Mouse (Mus musculus): ENCODE results near the gene Rtp3. TPM values are rescaled to one million over a fixed set of nuclear protein-coding genes. Genes with fewer than 3 reads are reported as not detected.
A peak's percentile ranks its signal among the peaks of the same experiment; 100 is the strongest.

The Rtp3 gene
- polyA plus RNA-seq (2016; fragmentation: Nextera tagmentation; extraction: Ambion mirVana): 0.09 TPM in 1 of 2 replicates, not detected in the other

- Histone ChIP-seq H3K4me3 (no peak within 1 kb of the TSS), H3K4me1 (replicated peaks) (0 out of 2 replicates have a peak, but pooled peaks cover 7% of the 10 kb centered on the region), H3K27me3 (replicated peaks) (no peaks in the 10 kb centered on the region), H3K4me2 (no peak within 1 kb of the TSS), H3K9me3 (replicated peaks) (0 out of 2 replicates have a peak, but pooled peaks cover 3% of the 10 kb centered on the region), H3K9ac (no peak within 1 kb of the TSS), H3K27ac (ENCODE audit: poor library complexity, severe bottlenecking) (no peak within 1 kb of the TSS), H3K36me3 (no peaks in the 10 kb centered on the region)
- 46% methylated on average over 6 of the region's 6 CpGs for WGBS
- no peak for ATAC-seq (ENCODE audit: insufficient number of reproducible peaks, low FRiP score)
Measured at GRCm38 (mm10) chr9:110990204-110990603, at the start of gene Rtp3. Gene Rtp3 (minus strand): TSS chr9:110990583.

- no peaks in the 10 kb centered on the region for H3K36me3 ChIP-seq
- no peak for ATAC-seq (ENCODE audit: insufficient number of reproducible peaks, low FRiP score)
- H3K27ac ChIP-seq (ENCODE audit: poor library complexity, severe bottlenecking): no peak overlapping the region
- H3K4me2 ChIP-seq: no peak overlapping the region
- H3K9ac ChIP-seq: no peak overlapping the region
- H3K27me3 ChIP-seq (replicated peaks): no peaks in the 10 kb centered on the region
- no peak overlapping the region for H3K4me3 ChIP-seq
- H3K4me1 ChIP-seq (replicated peaks): no peaks in the 10 kb centered on the region; the same call in 1 of the 2 replicates
- H3K9me3 ChIP-seq (replicated peaks): no peaks in the 10 kb centered on the region
- 53% methylated on average over 4 of the region's 4 CpGs for WGBS
Measured at GRCm38 (mm10) chr9:111039966-111040365, 49.6 kb upstream of the Rtp3 start.

- H3K4me1 ChIP-seq (replicated peaks): no peaks in the 10 kb centered on the region; the same call in 1 of the 2 replicates
- no peak for ATAC-seq (ENCODE audit: insufficient number of reproducible peaks, low FRiP score)
- H3K27me3 ChIP-seq (replicated peaks): no peaks in the 10 kb centered on the region
- H3K27ac ChIP-seq (ENCODE audit: poor library complexity, severe bottlenecking): no peak overlapping the region
- no peaks in the 10 kb centered on the region for H3K9me3 ChIP-seq (replicated peaks)
- H3K4me2 ChIP-seq: no peak overlapping the region
- H3K4me3 ChIP-seq: no peak overlapping the region
- 81% methylated on average over 4 of the region's 4 CpGs for WGBS
- no peak overlapping the region for H3K9ac ChIP-seq
- H3K36me3 ChIP-seq: no peaks in the 10 kb centered on the region
Measured at GRCm38 (mm10) chr9:111033717-111034116, 43.3 kb upstream of the Rtp3 start.

GRCm38 (mm10) chr9:111026791-111027190, 36.4 kb upstream of the Rtp3 start:
- no peak for ATAC-seq (ENCODE audit: insufficient number of reproducible peaks, low FRiP score)
- H3K4me3 ChIP-seq: no peak overlapping the region
- WGBS: 80% methylated on average over 10 of the region's 10 CpGs

GRCm38 (mm10) chr9:111019022-111019421, 28.6 kb upstream of the Rtp3 start, which contains the start of gene Ltf:
Gene Ltf (plus strand): TSS chr9:111019271.
- ATAC-seq (ENCODE audit: insufficient number of reproducible peaks, low FRiP score): no peak
- 51% methylated on average over 5 of the region's 5 CpGs for WGBS
- H3K4me3 ChIP-seq: no peak within 1 kb of the TSS
- H3K27me3 ChIP-seq (replicated peaks): 0 out of 2 replicates have a peak, but pooled peaks cover 3% of the 10 kb centered on the region
- no peaks in the 10 kb centered on the region for H3K9me3 ChIP-seq (replicated peaks)
- 0 out of 2 replicates have a peak within 1 kb of the TSS, but pooled peaks have one; percentile 9 for H3K9ac ChIP-seq
- H3K36me3 ChIP-seq: no peaks in the 10 kb centered on the region
- H3K27ac ChIP-seq (ENCODE audit: poor library complexity, severe bottlenecking): no peak within 1 kb of the TSS
- peaks cover 6% of the 10 kb centered on the region; the same call in 1 of the 2 replicates for H3K4me1 ChIP-seq (replicated peaks)
- no peak within 1 kb of the TSS for H3K4me2 ChIP-seq

More at GRCm38 (mm10) chr9:111026791-111027190, 36.4 kb upstream of the Rtp3 start:
- Histone ChIP-seq H3K9me3 (replicated peaks) (no peaks in the 10 kb centered on the region), H3K4me2 (no peak overlapping the region), H3K27ac (ENCODE audit: poor library complexity, severe bottlenecking) (no peak overlapping the region), H3K36me3 (no peaks in the 10 kb centered on the region), H3K4me1 (replicated peaks) (no peaks in the 10 kb centered on the region; the same call in 1 of the 2 replicates), H3K9ac (no peak overlapping the region), H3K27me3 (replicated peaks) (0 out of 2 replicates have a peak, but pooled peaks cover 3% of the 10 kb centered on the region)

GRCm38 (mm10) chr9:111015658-111016057, 25.3 kb upstream of the Rtp3 start:
- no peak overlapping the region for H3K27ac ChIP-seq (ENCODE audit: poor library complexity, severe bottlenecking)
- WGBS: 84% methylated on average over 4 of the region's 4 CpGs
- no peaks in the 10 kb centered on the region for H3K9me3 ChIP-seq (replicated peaks)
- H3K9ac ChIP-seq: no peak overlapping the region
- H3K36me3 ChIP-seq: no peaks in the 10 kb centered on the region
- ATAC-seq (ENCODE audit: insufficient number of reproducible peaks, low FRiP score): no peak
- no peak overlapping the region for H3K4me2 ChIP-seq
- peaks cover 16% of the 10 kb centered on the region for H3K4me1 ChIP-seq (replicated peaks)
- H3K27me3 ChIP-seq (replicated peaks): no peaks in the 10 kb centered on the region
- H3K4me3 ChIP-seq: no peak overlapping the region

DNA sequence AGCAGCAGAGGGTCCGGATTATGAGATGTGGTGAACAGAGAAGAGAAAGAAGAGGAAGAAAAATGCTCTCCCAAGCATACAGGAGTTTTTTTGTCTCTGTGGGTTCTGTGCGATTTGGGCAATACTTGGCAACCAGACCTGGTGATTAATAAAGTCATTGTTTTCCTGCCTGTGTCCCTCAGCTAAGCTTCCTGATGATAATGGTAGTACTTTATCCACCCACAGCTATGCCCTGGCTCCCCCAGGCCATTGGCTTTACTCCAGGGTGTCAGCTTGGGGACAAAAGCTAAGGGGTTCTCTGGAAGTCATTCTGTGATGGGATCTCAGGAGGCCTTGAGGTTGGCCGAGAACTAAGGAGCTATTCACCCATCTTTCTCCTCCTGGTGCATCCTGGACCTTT, 21.7 kb upstream of the Rtp3 start:
- WGBS: 65% methylated on average over 3 of the region's 3 CpGs
- no peak overlapping the region for H3K9ac ChIP-seq
- H3K4me2 ChIP-seq: no peak overlapping the region
- no peaks in the 10 kb centered on the region for H3K9me3 ChIP-seq (replicated peaks)
- no peak overlapping the region for H3K27ac ChIP-seq (ENCODE audit: poor library complexity, severe bottlenecking)
- peaks cover 9% of the 10 kb centered on the region for H3K4me1 ChIP-seq (replicated peaks)
- ATAC-seq (ENCODE audit: insufficient number of reproducible peaks, low FRiP score): no peak
- H3K27me3 ChIP-seq (replicated peaks): no peaks in the 10 kb centered on the region
- H3K4me3 ChIP-seq: no peak overlapping the region
- H3K36me3 ChIP-seq: no peaks in the 10 kb centered on the region

DNA sequence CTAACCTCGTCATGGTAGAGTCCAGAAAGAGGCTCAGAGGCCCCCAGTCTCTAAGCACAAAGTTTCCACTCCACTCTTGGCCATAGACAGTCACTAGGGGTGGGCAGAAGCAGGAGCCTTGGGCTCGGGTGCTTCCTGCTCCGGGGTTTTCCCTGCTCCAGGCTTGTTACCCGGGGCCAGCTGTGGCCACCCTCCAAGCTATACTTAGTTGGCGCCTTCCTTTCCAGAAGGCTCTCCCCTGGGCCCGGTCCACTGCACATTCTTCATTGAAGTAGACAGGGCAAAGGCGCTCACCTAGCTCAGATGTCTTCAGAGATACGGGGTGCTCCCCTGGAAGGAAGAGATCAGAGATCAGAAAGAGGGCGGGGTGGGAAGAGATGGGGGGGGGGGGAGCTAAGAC, 21.2 kb upstream of the Rtp3 start:
- peaks cover 9% of the 10 kb centered on the region for H3K4me1 ChIP-seq (replicated peaks)
- WGBS: 73% methylated on average over 9 of the region's 9 CpGs
- H3K4me2 ChIP-seq: no peak overlapping the region
- H3K9ac ChIP-seq: no peak overlapping the region
- ATAC-seq (ENCODE audit: insufficient number of reproducible peaks, low FRiP score): no peak
- no peaks in the 10 kb centered on the region for H3K36me3 ChIP-seq
- H3K9me3 ChIP-seq (replicated peaks): no peaks in the 10 kb centered on the region
- H3K27ac ChIP-seq (ENCODE audit: poor library complexity, severe bottlenecking): no peak overlapping the region
- H3K27me3 ChIP-seq (replicated peaks): no peaks in the 10 kb centered on the region
- no peak overlapping the region for H3K4me3 ChIP-seq

DNA sequence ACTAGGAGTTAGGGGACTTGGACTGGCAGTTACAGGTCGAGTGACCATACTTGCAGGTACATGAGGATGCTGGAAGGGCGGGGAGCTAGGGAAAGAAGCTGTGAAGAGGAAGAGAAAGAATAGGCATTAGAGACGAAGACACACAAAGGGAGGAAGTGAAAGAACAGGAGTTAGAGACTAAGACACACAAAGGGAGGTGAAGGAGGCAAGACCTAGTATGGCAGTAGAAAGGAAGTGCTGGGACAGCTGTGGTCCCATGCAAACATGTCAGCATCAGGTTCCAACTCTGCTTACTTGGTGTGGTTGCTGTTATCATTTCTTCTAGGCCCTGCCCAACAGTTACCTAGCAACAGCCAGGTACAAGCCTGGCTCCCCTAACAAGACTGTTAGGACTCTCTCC, 19.4 kb upstream of the Rtp3 start:
- ATAC-seq (ENCODE audit: insufficient number of reproducible peaks, low FRiP score): no peak
- H3K27ac ChIP-seq (ENCODE audit: poor library complexity, severe bottlenecking): no peak overlapping the region
- 68% methylated on average over 3 of the region's 3 CpGs for whole genome bisulfite sequencing

GRCm38 (mm10) chr9:111006544-111006943, 16.2 kb upstream of the Rtp3 start:
- H3K4me2 ChIP-seq: no peak overlapping the region
- no peak overlapping the region for H3K27ac ChIP-seq (ENCODE audit: poor library complexity, severe bottlenecking)
- no peaks in the 10 kb centered on the region for H3K9me3 ChIP-seq (replicated peaks)
- ATAC-seq (ENCODE audit: insufficient number of reproducible peaks, low FRiP score): no peak
- no peaks in the 10 kb centered on the region; the same call in 1 of the 2 replicates for H3K4me1 ChIP-seq (replicated peaks)
- WGBS: 93% methylated on average over 2 of the region's 2 CpGs
- H3K9ac ChIP-seq: no peak overlapping the region
- no peaks in the 10 kb centered on the region for H3K27me3 ChIP-seq (replicated peaks)
- H3K4me3 ChIP-seq: no peak overlapping the region
- no peaks in the 10 kb centered on the region for H3K36me3 ChIP-seq

More for the DNA sequence above, 19.4 kb upstream of the Rtp3 start:
- H3K4me2 ChIP-seq: no peak overlapping the region
- H3K4me1 ChIP-seq (replicated peaks): peaks cover 9% of the 10 kb centered on the region
- no peak overlapping the region for H3K9ac ChIP-seq
- H3K9me3 ChIP-seq (replicated peaks): no peaks in the 10 kb centered on the region
- no peaks in the 10 kb centered on the region for H3K27me3 ChIP-seq (replicated peaks)
- H3K4me3 ChIP-seq: no peak overlapping the region
- no peaks in the 10 kb centered on the region for H3K36me3 ChIP-seq

GRCm38 (mm10) chr9:111003279-111003678, 12.9 kb upstream of the Rtp3 start:
- Histone ChIP-seq H3K27ac (ENCODE audit: poor library complexity, severe bottlenecking) (no peak overlapping the region), H3K27me3 (replicated peaks) (no peaks in the 10 kb centered on the region), H3K9ac (no peak overlapping the region), H3K9me3 (replicated peaks) (no peaks in the 10 kb centered on the region), H3K4me1 (replicated peaks) (0 out of 2 replicates have a peak, but pooled peaks cover 9% of the 10 kb centered on the region), H3K4me2 (no peak overlapping the region), H3K36me3 (no peaks in the 10 kb centered on the region), H3K4me3 (no peak overlapping the region)
- 86% methylated on average over 9 of the region's 9 CpGs for WGBS
- no peak for ATAC-seq (ENCODE audit: insufficient number of reproducible peaks, low FRiP score)

DNA sequence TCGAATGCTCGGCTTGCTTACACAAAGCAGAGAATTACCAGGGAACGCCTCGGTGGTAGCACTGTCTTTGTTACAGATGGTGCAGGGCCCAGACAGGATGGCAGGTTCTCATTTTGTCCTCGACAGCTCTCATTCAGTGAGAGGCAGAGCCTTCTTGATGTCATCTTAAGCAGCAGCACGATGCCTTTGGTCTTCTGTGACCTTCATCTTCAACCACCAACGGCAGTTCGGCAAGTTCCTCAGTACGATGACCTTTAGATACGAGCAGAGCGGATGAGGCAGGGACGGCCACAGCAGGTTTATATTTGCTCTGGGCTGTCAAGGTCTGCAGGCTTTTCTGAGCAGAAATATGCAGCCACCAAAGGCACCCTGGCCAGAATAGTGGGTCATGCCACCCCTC, 11.2 kb upstream of the Rtp3 start:
- no peak overlapping the region for H3K9ac ChIP-seq
- no peaks in the 10 kb centered on the region for H3K36me3 ChIP-seq
- H3K27me3 ChIP-seq (replicated peaks): no peaks in the 10 kb centered on the region
- WGBS: 81% methylated on average over 12 of the region's 12 CpGs
- no peak overlapping the region for H3K4me2 ChIP-seq
- no peak overlapping the region for H3K27ac ChIP-seq (ENCODE audit: poor library complexity, severe bottlenecking)
- H3K4me1 ChIP-seq (replicated peaks): 0 out of 2 replicates have a peak, but pooled peaks cover 9% of the 10 kb centered on the region
- ATAC-seq (ENCODE audit: insufficient number of reproducible peaks, low FRiP score): no peak
- no peak overlapping the region for H3K4me3 ChIP-seq
- H3K9me3 ChIP-seq (replicated peaks): no peaks in the 10 kb centered on the region

Measured in heart, embryonic 12.5 days (tissue).